Mouse (Mus musculus): ENCODE data around the gene Pnldc1. TPM values are rescaled to one million over a fixed set of nuclear protein-coding genes. Genes with fewer than 3 reads are reported as not detected.
"Not testable (repeated sequence)": the region's sequence is repeated elsewhere in the genome, so short reads cannot be mapped to it uniquely, and the experiment has no call there.

Pnldc1 gene
- total RNA-seq, 2 experiments from 2014 or later = 0.33 TPM; not detected in 1

- no peak overlapping the region for H3K27ac ChIP-seq
- intact Hi-C loops (cut with DNase I) = no loop called here
- no peak overlapping the region for H3K4me3 ChIP-seq
- DNase-seq = no peak
- no peak for TF ChIP-seq CTCF (IDR thresholded peaks at IDR 0.05)
Observed at GRCm38 (mm10) chr17:12925703-12926180, 15.7 kb upstream of the Pnldc1 start.

- intact Hi-C loops (cut with DNase I) = no loop called here
- DNase-seq = no peak
- Histone ChIP-seq H3K4me3 (no peak overlapping the region), H3K27ac (no peak overlapping the region)
- no peak for TF ChIP-seq CTCF (IDR thresholded peaks at IDR 0.05)
Observed at GRCm38 (mm10) chr17:12925001-12925400, 15.0 kb upstream of the Pnldc1 start.

- TF ChIP-seq CTCF (IDR thresholded peaks at IDR 0.05) = no peak
- no peak for DNase-seq
- intact Hi-C loops (cut with DNase I) = no loop called here
- Histone ChIP-seq H3K4me3 (no peak overlapping the region), H3K27ac (no peak overlapping the region)
Observed at GRCm38 (mm10) chr17:12921073-12921472, 11.0 kb upstream of the Pnldc1 start.

- Histone ChIP-seq H3K4me3 (peak overlapping the region; percentile 100), H3K27ac (peak overlapping the region; percentile 94)
- intact Hi-C loops (cut with DNase I) = loop anchor here (5.0 kb wide), 1 partner anchor 76 kb away; the partner anchor contains the start of gene Wtap
- TF ChIP-seq CTCF (IDR thresholded peaks at IDR 0.05) = no peak
- no peak for DNase-seq
Observed at GRCm38 (mm10) chr17:12916588-12917380, 6.8 kb upstream of the Pnldc1 start.

GRCm38 (mm10) chr17:12915881-12916583 is 6.0 kb upstream of the Pnldc1 start, which contains the start of gene Mrpl18:
TSS of gene Mrpl18 (minus strand) at chr17:12916345.
- intact Hi-C loops (cut with DNase I) = loop anchor here (5.0 kb wide), 1 partner anchor 76 kb away; the partner anchor contains the start of gene Wtap
- H3K4me3 ChIP-seq = peak within 1 kb of the TSS; percentile 100
- TF ChIP-seq CTCF (IDR thresholded peaks at IDR 0.05) = no peak
- peak; percentile 99 for DNase-seq
- peak within 1 kb of the TSS; percentile 94 for H3K27ac ChIP-seq

GRCm38 (mm10) chr17:12915488-12915880 is 5.5 kb upstream of the Pnldc1 start, which contains the start of gene Tcp1:
TSS of gene Tcp1 (plus strand) at chr17:12915701.
- intact Hi-C loops (cut with DNase I) = loop anchor here (5.0 kb wide), 1 partner anchor 77 kb away; the partner anchor contains the start of gene Wtap
- DNase-seq = no peak
- Histone ChIP-seq H3K27ac (peak within 1 kb of the TSS; percentile 94), H3K4me3 (peak within 1 kb of the TSS; percentile 100)
- no peak for TF ChIP-seq CTCF (IDR thresholded peaks at IDR 0.05)

GRCm38 (mm10) chr17:12910391-12910790 is 361 bp upstream of the Pnldc1 start:
- H3K27ac ChIP-seq = no peak overlapping the region
- intact Hi-C loops (cut with DNase I) = no loop called here
- no peak overlapping the region for H3K4me3 ChIP-seq
- TF ChIP-seq CTCF (IDR thresholded peaks at IDR 0.05) = no peak
- DNase-seq = no peak

- Histone ChIP-seq H3K4me3 (no peak overlapping the region), H3K27ac (no peak overlapping the region)
- no peak for TF ChIP-seq CTCF (IDR thresholded peaks at IDR 0.05)
- intact Hi-C loops (cut with DNase I) = no loop called here
- DNase-seq = no peak
Observed at GRCm38 (mm10) chr17:12906436-12906835, 3.6 kb downstream of the Pnldc1 start.

GRCm38 (mm10) chr17:12905810-12906209 is 4.2 kb downstream of the Pnldc1 start:
- intact Hi-C loops (cut with DNase I) = no loop called here
- H3K4me3 ChIP-seq = no peak overlapping the region
- no peak for TF ChIP-seq CTCF (IDR thresholded peaks at IDR 0.05)
- no peak overlapping the region for H3K27ac ChIP-seq
- no peak for DNase-seq

- intact Hi-C loops (cut with DNase I) = no loop called here
- no peak for DNase-seq
- no peak for TF ChIP-seq CTCF (IDR thresholded peaks at IDR 0.05)
- Histone ChIP-seq H3K4me3 (no peak overlapping the region), H3K27ac (no peak overlapping the region)
Observed at GRCm38 (mm10) chr17:12904349-12904748, 5.7 kb downstream of the Pnldc1 start.

- intact Hi-C loops (cut with DNase I) = no loop called here
- DNase-seq = no peak
- H3K27ac ChIP-seq = no peak overlapping the region
- H3K4me3 ChIP-seq = no peak overlapping the region
- TF ChIP-seq CTCF (IDR thresholded peaks at IDR 0.05) = no peak
Observed at GRCm38 (mm10) chr17:12903372-12904333, 6.4 kb downstream of the Pnldc1 start.

GRCm38 (mm10) chr17:12902291-12902690 is 7.7 kb downstream of the Pnldc1 start:
- intact Hi-C loops (cut with DNase I) = no loop called here
- H3K27ac ChIP-seq = no peak overlapping the region
- H3K4me3 ChIP-seq = no peak overlapping the region
- DNase-seq = no peak
- no peak for TF ChIP-seq CTCF (IDR thresholded peaks at IDR 0.05)

- H3K4me3 ChIP-seq; DNase-seq; H3K27ac ChIP-seq; intact Hi-C loops (cut with DNase I): not testable (repeated sequence)
Observed at GRCm38 (mm10) chr17:12898607-12899006, 11.4 kb downstream of the Pnldc1 start.

All from gastrocnemius, adult 2 months (tissue).